Mouse (Mus musculus): ENCODE data around the gene Vmn1r67. TPM values are rescaled to one million over a fixed set of nuclear protein-coding genes. Genes with fewer than 3 reads are reported as not detected.
A peak's percentile ranks its signal among the peaks of the same experiment; 100 is the strongest.

Gene Vmn1r67
- total RNA-seq (2012; rRNA removed), result not detected in 2 replicates

DNA sequence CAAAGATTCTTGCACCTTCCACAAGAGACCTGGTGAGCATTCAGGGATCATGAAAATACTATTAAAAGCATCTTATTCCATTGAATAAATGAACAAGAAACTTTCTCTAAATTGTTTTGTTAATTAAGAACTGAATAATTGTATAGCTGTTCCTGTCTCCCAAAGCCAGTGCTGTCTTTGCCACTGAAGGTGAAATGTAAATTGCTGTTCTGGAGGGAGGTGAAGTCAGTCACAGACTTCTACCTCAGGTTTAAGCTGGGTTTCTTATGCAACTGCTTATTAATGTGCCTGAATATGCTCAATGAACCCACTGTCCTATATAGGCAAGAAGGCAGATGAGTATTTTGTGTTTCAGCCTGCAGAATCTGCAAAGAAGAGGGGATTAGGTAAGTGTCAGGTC lies at the start of gene Vmn1r67:
Gene Vmn1r67, plus strand, starts transcription at position 301 of the 400 bp plus-strand sequence.
- H3K4me3 ChIP-seq (ENCODE audit: insufficient read depth in 1 of 2, low read depth in 1 of 2, low read length in 2 of 2, poor library complexity in 1 of 2, severe bottlenecking in 1 of 2), result no peak within 1 kb of the TSS
- H3K36me3 ChIP-seq (ENCODE audit: control insufficient read depth, insufficient read depth, low read length, poor library complexity, severe bottlenecking), result no peaks in the 10 kb centered on the region
- no peaks in the 10 kb centered on the region for H3K9me3 ChIP-seq (ENCODE audit: control insufficient read depth, insufficient read depth, low read depth, low read length)
- no peak within 1 kb of the TSS for H3K9ac ChIP-seq (ENCODE audit: insufficient read depth, low read depth, low read length, poor library complexity, severe bottlenecking)
- no peaks in the 10 kb centered on the region for H3K4me1 ChIP-seq (ENCODE audit: control insufficient read depth in 2 of 2, insufficient read depth in 2 of 2, low read length in 2 of 2, poor library complexity in 1 of 2)
- in situ Hi-C loops (cut with MboI; ENCODE audit: low sequenced_read_pairs in 2 of 2, unreplicated experiment in 2 of 2), result no loop called here
- no peak for DNase-seq (ENCODE audit: low read depth, low spot score)
- TF ChIP-seq ZNF384 (IDR thresholded peaks at IDR 0.05; ENCODE audit: low read depth, low read length) (no peak), CHD2 (IDR thresholded peaks at IDR 0.05; ENCODE audit: low read depth, low read length) (no peak), HCFC1 (IDR thresholded peaks at IDR 0.05; ENCODE audit: borderline replicate concordance, insufficient read depth, low read length) (no peak), MAFK (IDR thresholded peaks at IDR 0.05; ENCODE audit: insufficient read depth, low read depth, low read length) (no peak), ZC3H11A (IDR thresholded peaks at IDR 0.05; ENCODE audit: borderline replicate concordance, low read depth, low read length) (no peak)
- H3K27ac ChIP-seq (ENCODE audit: insufficient read depth, low read depth, low read length, poor library complexity, severe bottlenecking), result no peak within 1 kb of the TSS

DNA sequence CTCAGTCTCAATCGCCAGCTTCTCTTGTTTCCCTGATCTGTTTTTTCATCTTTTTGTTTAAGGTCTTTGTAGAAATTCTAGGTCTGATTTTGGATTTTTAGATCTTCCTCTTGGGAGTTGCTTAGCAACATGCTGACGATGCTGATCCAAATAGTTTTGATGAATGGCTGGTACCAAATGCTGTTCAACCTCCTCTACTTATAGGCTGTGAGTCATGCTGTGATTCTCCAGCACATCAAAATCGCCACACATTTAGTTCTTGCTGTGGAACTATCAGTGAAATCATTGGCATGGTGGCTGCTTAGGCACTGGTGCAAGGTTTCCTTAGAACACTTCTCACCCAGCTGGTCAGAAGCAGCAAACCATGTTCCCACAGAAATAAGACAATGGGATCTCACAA lies 15.0 kb downstream of the Vmn1r67 start:
- Histone ChIP-seq H3K36me3 (ENCODE audit: control insufficient read depth, insufficient read depth, low read length, poor library complexity, severe bottlenecking) (no peaks in the 10 kb centered on the region), H3K27ac (ENCODE audit: insufficient read depth, low read depth, low read length, poor library complexity, severe bottlenecking) (no peak overlapping the region), H3K9ac (ENCODE audit: insufficient read depth, low read depth, low read length, poor library complexity, severe bottlenecking) (no peak overlapping the region), H3K9me3 (ENCODE audit: control insufficient read depth, insufficient read depth, low read depth, low read length) (no peaks in the 10 kb centered on the region), H3K4me1 (ENCODE audit: control insufficient read depth in 2 of 2, insufficient read depth in 2 of 2, low read length in 2 of 2, poor library complexity in 1 of 2) (no peaks in the 10 kb centered on the region), H3K4me3 (ENCODE audit: insufficient read depth in 1 of 2, low read depth in 1 of 2, low read length in 2 of 2, poor library complexity in 1 of 2, severe bottlenecking in 1 of 2) (no peak overlapping the region)
- in situ Hi-C loops (cut with MboI; ENCODE audit: low sequenced_read_pairs in 2 of 2, unreplicated experiment in 2 of 2), result loop anchor here in 1 of 2 experiments (10.0 kb wide), 1 partner anchor 63 kb away; no protein-coding TSS in a partner anchor
- TF ChIP-seq ZC3H11A (IDR thresholded peaks at IDR 0.05; ENCODE audit: borderline replicate concordance, low read depth, low read length) (no peak), CHD2 (IDR thresholded peaks at IDR 0.05; ENCODE audit: low read depth, low read length) (no peak), HCFC1 (IDR thresholded peaks at IDR 0.05; ENCODE audit: borderline replicate concordance, insufficient read depth, low read length) (no peak), MAFK (IDR thresholded peaks at IDR 0.05; ENCODE audit: insufficient read depth, low read depth, low read length) (no peak), ZNF384 (IDR thresholded peaks at IDR 0.05; ENCODE audit: low read depth, low read length) (no peak)
- DNase-seq (ENCODE audit: low read depth, low spot score), result no peak

DNA sequence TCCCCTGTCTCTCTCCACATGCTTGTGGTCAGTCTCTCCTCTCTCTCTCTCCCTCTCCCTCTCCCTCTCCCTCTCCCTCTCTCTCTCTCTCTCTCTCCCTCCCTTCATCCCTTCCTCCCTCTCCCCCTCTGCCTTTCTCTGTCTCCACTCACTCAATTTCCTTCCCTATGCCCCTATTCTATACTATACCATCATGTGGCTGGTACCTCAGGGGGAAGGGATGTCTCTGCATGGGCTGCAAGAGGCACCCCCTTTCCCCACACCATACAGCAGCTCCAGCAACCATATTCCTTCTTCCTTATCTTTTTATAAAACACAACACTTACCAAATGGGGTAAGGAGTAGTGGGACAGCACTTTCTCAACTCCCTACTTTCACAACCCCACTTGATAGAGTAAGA lies 36.7 kb downstream of the Vmn1r67 start:
- TF ChIP-seq ZC3H11A (IDR thresholded peaks at IDR 0.05; ENCODE audit: borderline replicate concordance, low read depth, low read length) (no peak), MAFK (IDR thresholded peaks at IDR 0.05; ENCODE audit: insufficient read depth, low read depth, low read length) (no peak), ZNF384 (IDR thresholded peaks at IDR 0.05; ENCODE audit: low read depth, low read length) (no peak), CHD2 (IDR thresholded peaks at IDR 0.05; ENCODE audit: low read depth, low read length) (no peak), HCFC1 (IDR thresholded peaks at IDR 0.05; ENCODE audit: borderline replicate concordance, insufficient read depth, low read length) (no peak)
- in situ Hi-C loops (cut with MboI; ENCODE audit: low sequenced_read_pairs in 2 of 2, unreplicated experiment in 2 of 2), result no loop called here
- no peaks in the 10 kb centered on the region for H3K9me3 ChIP-seq (ENCODE audit: control insufficient read depth, insufficient read depth, low read depth, low read length)
- H3K9ac ChIP-seq (ENCODE audit: insufficient read depth, low read depth, low read length, poor library complexity, severe bottlenecking), result no peak overlapping the region
- DNase-seq (ENCODE audit: low read depth, low spot score), result no peak
- H3K4me3 ChIP-seq (ENCODE audit: insufficient read depth in 1 of 2, low read depth in 1 of 2, low read length in 2 of 2, poor library complexity in 1 of 2, severe bottlenecking in 1 of 2), result no peak overlapping the region
- no peaks in the 10 kb centered on the region for H3K36me3 ChIP-seq (ENCODE audit: control insufficient read depth, insufficient read depth, low read length, poor library complexity, severe bottlenecking)
- H3K4me1 ChIP-seq (ENCODE audit: control insufficient read depth in 2 of 2, insufficient read depth in 2 of 2, low read length in 2 of 2, poor library complexity in 1 of 2), result no peaks in the 10 kb centered on the region
- H3K27ac ChIP-seq (ENCODE audit: insufficient read depth, low read depth, low read length, poor library complexity, severe bottlenecking), result no peak overlapping the region

DNA sequence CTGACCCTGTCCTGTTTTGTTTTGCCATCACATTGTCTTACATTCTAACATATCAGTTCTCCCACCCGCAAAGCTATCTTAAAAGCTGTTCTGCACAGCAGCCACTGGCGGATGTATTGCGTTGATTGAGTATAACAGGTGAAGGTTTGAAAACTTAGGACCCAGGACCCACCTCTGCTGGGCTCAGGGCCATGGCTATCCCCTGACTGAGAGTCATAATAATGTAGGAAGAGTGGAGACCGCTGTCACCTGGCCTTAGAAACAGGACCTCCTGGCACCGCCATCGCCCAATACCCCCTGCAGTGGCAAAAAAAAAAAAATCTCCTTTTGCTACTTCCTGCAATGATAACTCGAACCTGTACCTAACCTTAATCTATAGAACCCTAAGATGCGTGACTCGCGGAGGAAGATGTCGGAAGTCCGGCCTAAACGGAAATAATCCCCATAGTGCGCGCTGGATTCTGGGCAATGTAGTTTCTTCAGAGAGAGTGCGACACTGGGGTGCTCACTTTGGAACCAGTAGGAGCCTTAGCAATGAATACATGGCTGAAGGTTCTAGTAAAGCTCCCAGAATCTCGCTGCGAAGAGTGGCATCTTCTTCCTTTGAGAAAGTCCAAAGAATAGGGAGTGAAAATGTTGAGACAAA lies 37.6 kb downstream of the Vmn1r67 start:
- no peaks in the 10 kb centered on the region for H3K36me3 ChIP-seq (ENCODE audit: control insufficient read depth, insufficient read depth, low read length, poor library complexity, severe bottlenecking)
- no peak overlapping the region for H3K27ac ChIP-seq (ENCODE audit: insufficient read depth, low read depth, low read length, poor library complexity, severe bottlenecking)
- no peak overlapping the region for H3K9ac ChIP-seq (ENCODE audit: insufficient read depth, low read depth, low read length, poor library complexity, severe bottlenecking)
- H3K4me1 ChIP-seq (ENCODE audit: control insufficient read depth in 2 of 2, insufficient read depth in 2 of 2, low read length in 2 of 2, poor library complexity in 1 of 2), result no peaks in the 10 kb centered on the region
- DNase-seq (ENCODE audit: low read depth, low spot score), result no peak
- H3K4me3 ChIP-seq (ENCODE audit: insufficient read depth in 1 of 2, low read depth in 1 of 2, low read length in 2 of 2, poor library complexity in 1 of 2, severe bottlenecking in 1 of 2), result peak overlapping the region; percentile 39 to 53; a peak in 3 of 4 replicates
- TF ChIP-seq HCFC1 (IDR thresholded peaks at IDR 0.05; ENCODE audit: borderline replicate concordance, insufficient read depth, low read length), result peak; percentile 83
- TF ChIP-seq ZC3H11A (IDR thresholded peaks at IDR 0.05; ENCODE audit: borderline replicate concordance, low read depth, low read length), result no peak
- TF ChIP-seq ZNF384 (IDR thresholded peaks at IDR 0.05; ENCODE audit: low read depth, low read length), result no peak
- H3K9me3 ChIP-seq (ENCODE audit: control insufficient read depth, insufficient read depth, low read depth, low read length), result no peaks in the 10 kb centered on the region
- in situ Hi-C loops (cut with MboI; ENCODE audit: low sequenced_read_pairs in 2 of 2, unreplicated experiment in 2 of 2), result no loop called here

Measured in ES-E14 (cell line).